Mouse (Mus musculus) kidney, adult 18-20 months (tissue): ENCODE results near the gene Vav2.

Source experiments
- DNase-seq: peaks from one replicate; pipeline ENCODE4 v3.0.0; 2021

The Vav2 gene

DNA sequence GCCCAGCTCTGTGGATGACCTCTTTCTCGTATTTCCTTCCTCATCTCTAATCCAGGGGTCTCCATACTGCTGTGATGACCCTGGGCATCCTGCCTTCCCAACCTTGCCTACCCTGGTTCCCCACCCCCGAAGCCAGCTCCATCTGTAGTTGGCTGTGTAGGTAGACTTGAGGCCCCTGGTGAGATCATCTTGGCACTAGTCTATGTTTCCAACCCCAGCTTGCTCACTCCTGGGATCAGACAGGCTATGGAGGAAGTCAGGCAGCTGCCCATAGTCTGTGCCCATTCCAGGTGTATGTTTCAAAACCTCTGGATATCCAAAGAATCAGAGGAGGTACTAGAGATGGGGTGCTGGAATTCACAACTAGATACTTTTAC lies 179.4 kb downstream of the Vav2 start:
- no peak for DNase-seq

DNA sequence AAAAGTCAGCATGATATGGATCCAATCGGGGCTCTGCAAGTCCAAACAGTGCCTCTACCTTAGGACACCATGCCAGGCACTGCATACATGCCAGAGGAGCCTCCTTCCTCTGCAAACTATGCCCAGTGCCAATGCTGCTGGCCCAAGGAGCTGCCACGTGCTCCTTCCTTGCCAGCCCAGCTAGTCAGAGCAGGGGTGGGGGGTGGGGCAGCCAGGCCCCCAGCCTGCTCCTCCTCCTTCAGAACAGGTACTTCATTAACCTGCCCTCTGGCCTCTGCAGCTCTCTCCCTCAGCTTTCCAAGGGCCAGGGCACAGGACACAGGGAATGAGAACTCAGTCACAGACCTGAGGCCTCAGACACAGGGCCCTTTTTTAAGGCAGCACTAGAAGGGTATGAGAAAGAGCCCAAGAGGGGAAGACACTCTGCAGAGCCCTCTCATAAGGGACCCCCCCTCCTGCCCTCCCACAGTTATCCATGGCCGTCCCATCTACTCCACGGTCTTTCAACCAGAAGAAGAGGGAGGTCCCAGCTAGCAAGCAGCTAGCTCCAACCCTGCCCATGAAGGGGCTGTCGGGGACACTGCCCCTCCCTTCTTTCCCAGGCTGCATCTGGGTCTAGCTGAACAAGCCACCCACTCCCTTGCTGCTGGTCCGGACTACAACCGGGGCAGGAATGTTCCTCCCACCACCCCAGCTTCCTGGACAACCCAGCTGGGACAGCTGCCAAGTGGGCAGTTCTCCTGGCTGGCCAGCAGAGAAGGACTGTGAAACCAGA lies 179.9 kb downstream of the Vav2 start:
- DNase-seq = peak; percentile 92

- no peak for DNase-seq
Measured at GRCm38 (mm10) chr2:27245947-27246346, 180.9 kb downstream of the Vav2 start.

- peak; percentile 70 for DNase-seq
Measured at GRCm38 (mm10) chr2:27237342-27237741, 189.5 kb downstream of the Vav2 start.

GRCm38 (mm10) chr2:27235729-27236128 lies 191.1 kb downstream of the Vav2 start:
- DNase-seq = no peak

GRCm38 (mm10) chr2:27232376-27232775 lies 194.5 kb downstream of the Vav2 start:
- no peak for DNase-seq

GRCm38 (mm10) chr2:27229481-27230105 lies 197.2 kb downstream of the Vav2 start:
- no peak for DNase-seq

DNA sequence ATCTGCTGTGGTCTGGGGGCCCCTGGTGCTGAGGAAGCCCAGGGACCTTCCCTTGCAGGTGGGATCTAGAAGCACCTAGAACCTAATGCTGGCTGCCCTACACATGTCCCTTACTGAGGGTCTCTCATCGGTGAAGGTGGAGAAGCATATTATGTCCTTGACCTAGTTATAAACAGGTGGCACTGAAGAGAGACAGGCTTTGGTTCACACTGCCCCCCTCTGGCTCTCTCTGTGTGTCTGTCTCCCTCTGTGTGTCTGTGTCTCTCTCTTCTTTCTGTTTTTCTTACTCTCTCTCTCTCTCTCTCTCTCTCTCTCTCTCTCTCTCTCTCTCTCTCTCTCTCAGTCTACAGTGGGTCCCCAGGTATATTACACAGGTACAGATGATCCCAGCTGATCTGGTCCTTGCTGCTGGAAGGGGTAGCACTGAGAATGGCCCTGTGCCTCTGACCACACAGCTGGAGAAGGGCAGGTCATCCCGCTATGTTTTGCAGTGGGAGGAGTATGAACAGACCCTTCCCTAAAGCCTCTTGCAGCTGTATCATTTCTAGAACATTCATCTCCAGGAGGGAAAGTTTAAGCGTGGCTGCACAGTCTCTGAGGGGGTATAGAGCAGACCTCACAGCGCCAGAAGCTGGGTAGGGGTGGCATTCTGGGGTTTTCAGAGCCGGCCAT lies 197.9 kb downstream of the Vav2 start:
- DNase-seq = no peak

DNA sequence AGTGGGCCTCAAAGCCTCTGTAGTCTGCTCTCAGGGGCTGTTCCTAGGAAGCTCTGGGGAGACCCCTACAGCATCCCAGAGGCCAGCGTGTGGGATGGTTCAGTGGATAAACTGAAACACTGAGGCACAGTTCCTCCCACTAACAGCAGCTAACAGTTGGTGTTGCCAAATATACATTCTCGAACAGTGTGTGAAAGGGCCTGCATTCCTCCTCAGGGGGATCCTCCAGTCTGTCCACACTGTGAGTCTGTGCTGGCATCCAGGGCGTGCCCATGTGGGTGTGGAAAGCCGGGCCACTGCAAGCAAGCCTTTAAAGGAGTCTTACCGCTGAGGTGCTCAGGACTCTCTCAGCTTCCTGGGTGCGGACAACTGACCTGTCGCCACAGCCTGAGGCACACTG lies 200.3 kb downstream of the Vav2 start:
- no peak for DNase-seq

DNA sequence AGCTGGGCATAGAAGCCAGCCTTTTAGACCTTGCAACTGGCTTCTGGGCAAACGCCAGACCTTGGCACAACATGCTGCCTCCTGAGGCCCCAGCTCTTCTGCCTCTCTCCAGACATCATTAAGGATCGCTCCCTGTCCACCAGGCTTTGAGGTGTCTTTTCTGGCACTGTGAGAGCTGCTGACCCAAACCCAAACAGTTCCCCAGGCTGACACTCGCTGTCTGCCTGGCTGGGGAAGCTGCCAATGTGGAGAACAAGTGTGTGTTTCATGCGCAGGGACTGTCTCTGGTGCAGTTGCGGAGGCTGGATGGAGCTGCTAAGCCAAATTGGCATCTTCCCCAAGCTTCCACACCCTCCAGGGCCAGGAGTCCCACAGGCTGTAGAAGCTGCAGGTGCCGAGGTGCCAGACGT lies 203.8 kb downstream of the Vav2 start:
- DNase-seq = no peak

DNA sequence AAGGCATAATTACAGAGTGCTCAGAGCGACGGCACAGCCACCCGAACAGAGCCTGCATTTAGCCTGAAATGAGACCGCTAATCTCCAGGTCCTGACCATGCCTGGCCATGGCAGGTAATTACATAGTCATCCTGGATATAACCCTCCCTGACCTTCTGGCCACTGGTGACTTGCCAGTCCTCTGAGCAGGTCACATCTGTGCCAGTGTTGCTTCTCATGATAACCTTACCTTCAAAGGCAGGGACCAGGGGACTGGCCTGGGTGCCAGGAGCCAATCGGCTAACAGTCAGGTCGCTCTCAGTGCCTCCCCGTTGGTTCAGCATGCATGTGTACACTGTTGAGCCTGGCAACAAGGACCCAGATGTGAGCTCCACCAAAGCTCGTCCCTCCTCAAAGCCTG lies 208.3 kb downstream of the Vav2 start:
- DNase-seq = no peak

DNA sequence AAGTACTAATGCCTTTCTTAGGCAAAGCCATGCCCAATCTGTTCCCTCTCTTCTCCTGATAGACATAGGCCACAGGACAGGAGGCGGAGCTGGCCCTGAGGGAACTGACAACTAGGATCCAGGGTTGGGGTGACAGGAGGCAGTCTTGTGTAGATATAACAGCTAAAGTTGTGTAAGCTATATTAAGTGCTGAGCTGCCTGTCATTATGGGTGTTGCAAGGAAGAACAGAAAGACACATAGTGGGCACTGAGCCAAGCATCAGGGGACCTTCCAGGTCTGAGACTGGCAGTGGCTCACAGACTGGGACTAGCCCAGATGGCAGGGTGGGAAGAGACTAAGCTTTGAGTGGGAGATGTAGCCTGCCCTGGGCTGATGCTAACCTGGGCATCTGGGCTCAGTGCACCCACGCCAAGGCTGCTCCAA lies 208.7 kb downstream of the Vav2 start:
- DNase-seq = no peak

DNA sequence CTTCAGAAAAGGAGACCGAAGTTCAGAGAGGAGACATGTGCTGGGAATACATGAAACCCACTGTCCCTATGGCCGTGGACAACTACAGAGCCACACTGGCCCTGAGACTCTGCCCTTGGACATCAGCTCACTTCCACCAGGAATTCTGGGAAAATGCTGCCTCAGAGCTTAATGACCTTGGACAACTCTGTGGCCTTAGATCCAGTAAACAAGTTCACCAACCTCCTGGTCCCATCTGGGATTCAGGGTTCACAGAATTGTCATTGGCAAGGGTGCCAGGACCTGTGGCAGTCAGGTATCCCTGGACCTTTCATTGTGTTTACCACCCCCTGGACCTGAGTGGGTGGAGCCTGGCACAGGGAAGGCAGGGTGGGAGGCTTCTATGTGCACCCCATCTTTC lies 211.3 kb downstream of the Vav2 start:
- no peak for DNase-seq
